Mouse (Mus musculus): ENCODE measurements around the gene Rab3gap1. TPM values are rescaled to one million over a fixed set of nuclear protein-coding genes. Genes with fewer than 3 reads are reported as not detected.

Gene Rab3gap1
- polyA plus RNA-seq, 1 experiment from 2014 or later = 15.8 TPM

- no peak overlapping the region for H3K27ac ChIP-seq (replicated peaks)
- WGBS = 88% methylated on average over 4 of the region's 4 CpGs
Observed at GRCm38 (mm10) chr1:127970870-127971269, 102.3 kb downstream of the Rab3gap1 start.

GRCm38 (mm10) chr1:127974082-127974481, 105.5 kb downstream of the Rab3gap1 start:
- no peak for DNase-seq (ENCODE audit: low spot score)
- peaks cover 30% of the 10 kb centered on the region for H3K36me3 ChIP-seq
- H3K9me3 ChIP-seq (replicated peaks) = no peaks in the 10 kb centered on the region

More at GRCm38 (mm10) chr1:127970870-127971269, 102.3 kb downstream of the Rab3gap1 start:
- no peak for DNase-seq (ENCODE audit: low spot score)
- Histone ChIP-seq H3K4me3 (no peak overlapping the region), H3K36me3 (peaks cover 26% of the 10 kb centered on the region), H3K4me1 (no peaks in the 10 kb centered on the region), H3K9me3 (replicated peaks) (no peaks in the 10 kb centered on the region), H3K27me3 (ENCODE audit: low read depth, poor library complexity, severe bottlenecking) (no peaks in the 10 kb centered on the region)

GRCm38 (mm10) chr1:127975676-127976075, 107.1 kb downstream of the Rab3gap1 start:
- Histone ChIP-seq H3K27me3 (ENCODE audit: low read depth, poor library complexity, severe bottlenecking) (no peaks in the 10 kb centered on the region), H3K9me3 (replicated peaks) (no peaks in the 10 kb centered on the region), H3K4me3 (no peak overlapping the region), H3K4me1 (no peaks in the 10 kb centered on the region), H3K27ac (replicated peaks) (no peak overlapping the region), H3K36me3 (peaks cover 23% of the 10 kb centered on the region)
- DNase-seq (ENCODE audit: low spot score) = no peak
- 90% methylated on average over 2 of the region's 2 CpGs for WGBS

More at GRCm38 (mm10) chr1:127974082-127974481, 105.5 kb downstream of the Rab3gap1 start:
- no peak overlapping the region for H3K4me3 ChIP-seq
- no peaks in the 10 kb centered on the region for H3K27me3 ChIP-seq (ENCODE audit: low read depth, poor library complexity, severe bottlenecking)
- H3K27ac ChIP-seq (replicated peaks) = no peak overlapping the region
- H3K4me1 ChIP-seq = no peaks in the 10 kb centered on the region
- 92% methylated on average over 4 of the region's 4 CpGs for WGBS

- Histone ChIP-seq H3K4me3 (no peak overlapping the region), H3K4me1 (no peaks in the 10 kb centered on the region), H3K27ac (replicated peaks) (no peak overlapping the region), H3K27me3 (ENCODE audit: low read depth, poor library complexity, severe bottlenecking) (no peaks in the 10 kb centered on the region), H3K9me3 (replicated peaks) (no peaks in the 10 kb centered on the region), H3K36me3 (peaks cover 18% of the 10 kb centered on the region)
- 91% methylated on average over 6 of the region's 6 CpGs for WGBS
- no peak for DNase-seq (ENCODE audit: low spot score)
Observed at GRCm38 (mm10) chr1:127976106-127976505, 107.5 kb downstream of the Rab3gap1 start.

- H3K36me3 ChIP-seq = peaks cover 7% of the 10 kb centered on the region; the same call in 1 of the 2 replicates
- H3K4me3 ChIP-seq = no peak overlapping the region
- no peaks in the 10 kb centered on the region for H3K27me3 ChIP-seq (ENCODE audit: low read depth, poor library complexity, severe bottlenecking)
- DNase-seq (ENCODE audit: low spot score) = no peak
- no peaks in the 10 kb centered on the region for H3K4me1 ChIP-seq
- H3K9me3 ChIP-seq (replicated peaks) = no peaks in the 10 kb centered on the region
- 93% methylated on average over 1 of the region's 1 CpGs for WGBS
- no peak overlapping the region for H3K27ac ChIP-seq (replicated peaks)
Observed at GRCm38 (mm10) chr1:127978125-127978524, 109.6 kb downstream of the Rab3gap1 start.

- no peak overlapping the region for H3K4me3 ChIP-seq
- H3K36me3 ChIP-seq = peaks cover 8% of the 10 kb centered on the region; the same call in 1 of the 2 replicates
- DNase-seq (ENCODE audit: low spot score) = no peak
- H3K27ac ChIP-seq (replicated peaks) = no peak overlapping the region
- no peaks in the 10 kb centered on the region for H3K4me1 ChIP-seq
- no peaks in the 10 kb centered on the region for H3K27me3 ChIP-seq (ENCODE audit: low read depth, poor library complexity, severe bottlenecking)
- no peaks in the 10 kb centered on the region for H3K9me3 ChIP-seq (replicated peaks)
- 83% methylated on average over 2 of the region's 2 CpGs for WGBS
Observed at GRCm38 (mm10) chr1:127980911-127981559, 112.5 kb downstream of the Rab3gap1 start.

- 77% methylated on average over 3 of the region's 3 CpGs for WGBS
- Histone ChIP-seq H3K36me3 (peaks cover 5% of the 10 kb centered on the region; the same call in 1 of the 2 replicates), H3K27me3 (ENCODE audit: low read depth, poor library complexity, severe bottlenecking) (no peaks in the 10 kb centered on the region), H3K4me3 (no peak overlapping the region), H3K27ac (replicated peaks) (no peak overlapping the region), H3K9me3 (replicated peaks) (no peaks in the 10 kb centered on the region), H3K4me1 (no peaks in the 10 kb centered on the region)
- DNase-seq (ENCODE audit: low spot score) = no peak
Observed at GRCm38 (mm10) chr1:127982268-127982667, 113.7 kb downstream of the Rab3gap1 start.

- no peaks in the 10 kb centered on the region for H3K9me3 ChIP-seq (replicated peaks)
- peaks cover 8% of the 10 kb centered on the region; the same call in 1 of the 2 replicates for H3K36me3 ChIP-seq
- H3K4me3 ChIP-seq = no peak overlapping the region
- no peak overlapping the region for H3K27ac ChIP-seq (replicated peaks)
- DNase-seq (ENCODE audit: low spot score) = no peak
- 90% methylated on average over 5 of the region's 5 CpGs for WGBS
- no peaks in the 10 kb centered on the region for H3K27me3 ChIP-seq (ENCODE audit: low read depth, poor library complexity, severe bottlenecking)
- H3K4me1 ChIP-seq = no peaks in the 10 kb centered on the region
Observed at GRCm38 (mm10) chr1:127983274-127983993, 114.9 kb downstream of the Rab3gap1 start.

GRCm38 (mm10) chr1:127985391-127985790, 116.8 kb downstream of the Rab3gap1 start:
- Histone ChIP-seq H3K9me3 (replicated peaks) (no peaks in the 10 kb centered on the region), H3K4me1 (peaks cover 3% of the 10 kb centered on the region), H3K27ac (replicated peaks) (no peak overlapping the region), H3K4me3 (no peak overlapping the region), H3K27me3 (ENCODE audit: low read depth, poor library complexity, severe bottlenecking) (no peaks in the 10 kb centered on the region), H3K36me3 (peaks cover 13% of the 10 kb centered on the region)
- WGBS = 63% methylated on average over 3 of the region's 3 CpGs
- DNase-seq (ENCODE audit: low spot score) = no peak

GRCm38 (mm10) chr1:127988246-127988645, 119.7 kb downstream of the Rab3gap1 start:
- Histone ChIP-seq H3K36me3 (peaks cover 37% of the 10 kb centered on the region), H3K27ac (replicated peaks) (no peak overlapping the region), H3K4me1 (peaks cover 6% of the 10 kb centered on the region), H3K9me3 (replicated peaks) (no peaks in the 10 kb centered on the region), H3K4me3 (no peak overlapping the region), H3K27me3 (ENCODE audit: low read depth, poor library complexity, severe bottlenecking) (no peaks in the 10 kb centered on the region)
- whole genome bisulfite sequencing = 87% methylated on average over 3 of the region's 3 CpGs
- no peak for DNase-seq (ENCODE audit: low spot score)

- Histone ChIP-seq H3K27me3 (ENCODE audit: low read depth, poor library complexity, severe bottlenecking) (no peaks in the 10 kb centered on the region), H3K9me3 (replicated peaks) (no peaks in the 10 kb centered on the region), H3K27ac (replicated peaks) (no peak overlapping the region), H3K36me3 (peaks cover 42% of the 10 kb centered on the region), H3K4me3 (no peak overlapping the region), H3K4me1 (peaks cover 6% of the 10 kb centered on the region)
- no peak for DNase-seq (ENCODE audit: low spot score)
- WGBS = 73% methylated on average over 4 of the region's 4 CpGs
Observed at GRCm38 (mm10) chr1:127989387-127989786, 120.8 kb downstream of the Rab3gap1 start.

- H3K9me3 ChIP-seq (replicated peaks) = no peaks in the 10 kb centered on the region
- H3K4me1 ChIP-seq = peaks cover 6% of the 10 kb centered on the region
- H3K27ac ChIP-seq (replicated peaks) = peak overlapping the region; percentile 57; the same call in 1 of the 2 replicates
- H3K36me3 ChIP-seq = peaks cover 44% of the 10 kb centered on the region
- no peak for DNase-seq (ENCODE audit: low spot score)
- WGBS = 60% methylated on average over 9 of the region's 9 CpGs
- H3K27me3 ChIP-seq (ENCODE audit: low read depth, poor library complexity, severe bottlenecking) = no peaks in the 10 kb centered on the region
- H3K4me3 ChIP-seq = no peak overlapping the region
Observed at GRCm38 (mm10) chr1:127989876-127990731, 121.5 kb downstream of the Rab3gap1 start.
